Mouse (Mus musculus): ENCODE measurements around the gene Abca7. TPM values are rescaled to one million over a fixed set of nuclear protein-coding genes. Genes with fewer than 3 reads are reported as not detected.

Gene Abca7
- polyA plus RNA-seq, 1 experiment from 2014 or later: 4.1 TPM

- Histone ChIP-seq H3K4me1 (ENCODE audit: control insufficient read depth, insufficient read depth, low read length) (no peaks in the 10 kb centered on the region; the same call in 1 of the 2 replicates), H3K9ac (replicated peaks; ENCODE audit: low read length) (no peak overlapping the region), H3K27ac (replicated peaks; ENCODE audit: low read depth, low read length) (no peak overlapping the region), H3K9me3 (ENCODE audit: control insufficient read depth, low read length) (no peaks in the 10 kb centered on the region), H3K4me2 (ENCODE audit: low read length) (no peak overlapping the region), H3K36me3 (ENCODE audit: control insufficient read depth, insufficient read depth, low read length) (peaks cover 48% of the 10 kb centered on the region), H3K4me3 (replicated peaks; ENCODE audit: low read depth, low read length) (no peak overlapping the region), H3K27me3 (ENCODE audit: control insufficient read depth, insufficient read depth, low read length) (peaks cover 31% of the 10 kb centered on the region; the same call in 1 of the 2 replicates)
- WGBS: 12% methylated on average over 3 of the region's 3 CpGs
- DNase-seq (no peak), ATAC-seq (ENCODE audit: low FRiP score, low TSS enrichment) (no peak)
Observed at GRCm38 (mm10) chr10:79969124-79969568, 27.1 kb upstream of the Abca7 start.

- H3K4me3 ChIP-seq (replicated peaks; ENCODE audit: low read depth, low read length): peak within 1 kb of the TSS; percentile 22
- H3K4me1 ChIP-seq (ENCODE audit: control insufficient read depth, insufficient read depth, low read length): no peaks in the 10 kb centered on the region; the same call in 1 of the 2 replicates
- peaks cover 31% of the 10 kb centered on the region; the same call in 1 of the 2 replicates for H3K27me3 ChIP-seq (ENCODE audit: control insufficient read depth, insufficient read depth, low read length)
- no peaks in the 10 kb centered on the region for H3K9me3 ChIP-seq (ENCODE audit: control insufficient read depth, low read length)
- WGBS: 8% methylated on average over 47 of the region's 47 CpGs
- 0 out of 2 replicates have a peak within 1 kb of the TSS, but pooled peaks have one; percentile 6 for H3K9ac ChIP-seq (replicated peaks; ENCODE audit: low read length)
- peaks cover 42% of the 10 kb centered on the region for H3K36me3 ChIP-seq (ENCODE audit: control insufficient read depth, insufficient read depth, low read length)
- no peak for DNase-seq
- H3K4me2 ChIP-seq (ENCODE audit: low read length): peak within 1 kb of the TSS; percentile 48
- ATAC-seq (ENCODE audit: low FRiP score, low TSS enrichment): no peak
- no peak within 1 kb of the TSS for H3K27ac ChIP-seq (replicated peaks; ENCODE audit: low read depth, low read length)
Observed at GRCm38 (mm10) chr10:79970415-79971182, 25.7 kb upstream of the Abca7 start, which contains the start of gene Grin3b. Grin3b (plus strand) TSS chr10:79970715.

GRCm38 (mm10) chr10:79971183-79971497 lies 25.2 kb upstream of the Abca7 start:
- peaks cover 31% of the 10 kb centered on the region; the same call in 1 of the 2 replicates for H3K27me3 ChIP-seq (ENCODE audit: control insufficient read depth, insufficient read depth, low read length)
- ATAC-seq (ENCODE audit: low FRiP score, low TSS enrichment) (no peak), DNase-seq (no peak)
- peaks cover 42% of the 10 kb centered on the region for H3K36me3 ChIP-seq (ENCODE audit: control insufficient read depth, insufficient read depth, low read length)
- H3K9ac ChIP-seq (replicated peaks; ENCODE audit: low read length): 0 out of 2 replicates have a peak overlapping the region, but pooled peaks have one; percentile 6
- no peak overlapping the region for H3K27ac ChIP-seq (replicated peaks; ENCODE audit: low read depth, low read length)
- H3K4me3 ChIP-seq (replicated peaks; ENCODE audit: low read depth, low read length): peak overlapping the region; percentile 22
- WGBS: 4% methylated on average over 21 of the region's 21 CpGs
- no peaks in the 10 kb centered on the region for H3K9me3 ChIP-seq (ENCODE audit: control insufficient read depth, low read length)
- peak overlapping the region; percentile 48 for H3K4me2 ChIP-seq (ENCODE audit: low read length)
- H3K4me1 ChIP-seq (ENCODE audit: control insufficient read depth, insufficient read depth, low read length): no peaks in the 10 kb centered on the region; the same call in 1 of the 2 replicates

- Histone ChIP-seq H3K27ac (replicated peaks; ENCODE audit: low read depth, low read length) (no peak overlapping the region), H3K9me3 (ENCODE audit: control insufficient read depth, low read length) (no peaks in the 10 kb centered on the region), H3K27me3 (ENCODE audit: control insufficient read depth, insufficient read depth, low read length) (peaks cover 31% of the 10 kb centered on the region; the same call in 1 of the 2 replicates), H3K4me2 (ENCODE audit: low read length) (no peak overlapping the region), H3K36me3 (ENCODE audit: control insufficient read depth, insufficient read depth, low read length) (peaks cover 42% of the 10 kb centered on the region), H3K9ac (replicated peaks; ENCODE audit: low read length) (no peak overlapping the region), H3K4me1 (ENCODE audit: control insufficient read depth, insufficient read depth, low read length) (no peaks in the 10 kb centered on the region; the same call in 1 of the 2 replicates), H3K4me3 (replicated peaks; ENCODE audit: low read depth, low read length) (no peak overlapping the region)
- DNase-seq (no peak), ATAC-seq (ENCODE audit: low FRiP score, low TSS enrichment) (no peak)
- WGBS: 69% methylated on average over 14 of the region's 14 CpGs
Observed at GRCm38 (mm10) chr10:79972831-79973230, 23.5 kb upstream of the Abca7 start.

DNA sequence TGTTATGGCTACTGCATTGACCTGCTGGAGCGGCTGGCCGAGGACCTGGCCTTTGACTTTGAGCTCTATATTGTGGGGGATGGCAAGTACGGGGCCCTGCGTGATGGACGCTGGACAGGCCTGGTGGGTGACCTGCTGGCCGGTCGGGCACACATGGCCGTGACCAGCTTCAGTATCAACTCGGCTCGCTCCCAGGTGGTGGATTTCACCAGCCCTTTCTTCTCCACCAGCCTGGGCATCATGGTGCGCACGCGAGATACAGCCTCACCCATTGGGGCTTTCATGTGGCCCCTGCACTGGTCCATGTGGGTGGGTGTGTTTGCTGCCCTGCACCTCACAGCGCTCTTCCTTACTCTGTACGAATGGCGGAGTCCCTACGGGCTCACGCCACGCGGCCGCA lies 22.2 kb upstream of the Abca7 start:
- DNase-seq (no peak), ATAC-seq (ENCODE audit: low FRiP score, low TSS enrichment) (no peak)
- no peak overlapping the region for H3K4me2 ChIP-seq (ENCODE audit: low read length)
- H3K9ac ChIP-seq (replicated peaks; ENCODE audit: low read length): no peak overlapping the region
- no peak overlapping the region for H3K4me3 ChIP-seq (replicated peaks; ENCODE audit: low read depth, low read length)
- H3K4me1 ChIP-seq (ENCODE audit: control insufficient read depth, insufficient read depth, low read length): no peaks in the 10 kb centered on the region; the same call in 1 of the 2 replicates
- H3K27ac ChIP-seq (replicated peaks; ENCODE audit: low read depth, low read length): no peak overlapping the region
- H3K36me3 ChIP-seq (ENCODE audit: control insufficient read depth, insufficient read depth, low read length): peaks cover 49% of the 10 kb centered on the region
- no peaks in the 10 kb centered on the region for H3K9me3 ChIP-seq (ENCODE audit: control insufficient read depth, low read length)
- WGBS: 88% methylated on average over 21 of the region's 21 CpGs
- H3K27me3 ChIP-seq (ENCODE audit: control insufficient read depth, insufficient read depth, low read length): peaks cover 28% of the 10 kb centered on the region; the same call in 1 of the 2 replicates

- 88% methylated on average over 8 of the region's 8 CpGs for WGBS
- no peak overlapping the region for H3K27ac ChIP-seq (replicated peaks; ENCODE audit: low read depth, low read length)
- H3K36me3 ChIP-seq (ENCODE audit: control insufficient read depth, insufficient read depth, low read length): peaks cover 53% of the 10 kb centered on the region
Observed at GRCm38 (mm10) chr10:79974668-79975067, 21.6 kb upstream of the Abca7 start.

GRCm38 (mm10) chr10:79976071-79976721 lies 20.1 kb upstream of the Abca7 start:
- Histone ChIP-seq H3K9me3 (ENCODE audit: control insufficient read depth, low read length) (no peaks in the 10 kb centered on the region), H3K4me1 (ENCODE audit: control insufficient read depth, insufficient read depth, low read length) (no peaks in the 10 kb centered on the region), H3K4me3 (replicated peaks; ENCODE audit: low read depth, low read length) (no peak overlapping the region), H3K27me3 (ENCODE audit: control insufficient read depth, insufficient read depth, low read length) (peaks cover 10% of the 10 kb centered on the region; the same call in 1 of the 2 replicates), H3K36me3 (ENCODE audit: control insufficient read depth, insufficient read depth, low read length) (peaks cover 53% of the 10 kb centered on the region), H3K9ac (replicated peaks; ENCODE audit: low read length) (no peak overlapping the region), H3K4me2 (ENCODE audit: low read length) (no peak overlapping the region), H3K27ac (replicated peaks; ENCODE audit: low read depth, low read length) (no peak overlapping the region)
- ATAC-seq (ENCODE audit: low FRiP score, low TSS enrichment): no peak
- no peak for DNase-seq
- WGBS: 84% methylated on average over 28 of the region's 28 CpGs

More at GRCm38 (mm10) chr10:79974668-79975067, 21.6 kb upstream of the Abca7 start:
- no peak overlapping the region for H3K4me3 ChIP-seq (replicated peaks; ENCODE audit: low read depth, low read length)
- H3K4me2 ChIP-seq (ENCODE audit: low read length): no peak overlapping the region
- no peaks in the 10 kb centered on the region; the same call in 1 of the 2 replicates for H3K4me1 ChIP-seq (ENCODE audit: control insufficient read depth, insufficient read depth, low read length)
- no peaks in the 10 kb centered on the region for H3K9me3 ChIP-seq (ENCODE audit: control insufficient read depth, low read length)
- H3K27me3 ChIP-seq (ENCODE audit: control insufficient read depth, insufficient read depth, low read length): peaks cover 25% of the 10 kb centered on the region; the same call in 1 of the 2 replicates
- no peak for DNase-seq
- H3K9ac ChIP-seq (replicated peaks; ENCODE audit: low read length): no peak overlapping the region
- no peak for ATAC-seq (ENCODE audit: low FRiP score, low TSS enrichment)

DNA sequence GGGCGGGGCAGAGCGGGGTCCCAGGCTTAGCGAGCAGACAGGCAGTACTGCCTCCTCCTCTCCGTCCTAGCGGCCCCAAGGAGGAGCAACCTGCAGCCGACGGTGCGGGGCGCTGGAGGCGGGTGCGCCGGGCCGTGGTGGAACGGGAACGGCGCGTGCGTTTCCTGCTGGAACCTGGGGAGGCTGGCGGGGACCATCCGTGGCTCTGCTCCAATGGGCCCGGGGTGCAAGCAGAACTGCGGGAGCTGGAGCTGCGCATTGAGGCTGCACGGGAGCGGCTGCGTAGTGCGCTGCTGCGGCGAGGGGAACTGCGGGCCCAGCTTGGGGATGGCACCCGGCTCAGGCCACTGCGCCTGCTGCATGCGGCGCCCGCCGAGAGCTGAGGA lies 19.6 kb upstream of the Abca7 start:
- H3K36me3 ChIP-seq (ENCODE audit: control insufficient read depth, insufficient read depth, low read length): peaks cover 53% of the 10 kb centered on the region
- no peaks in the 10 kb centered on the region; the same call in 1 of the 2 replicates for H3K4me1 ChIP-seq (ENCODE audit: control insufficient read depth, insufficient read depth, low read length)
- no peak for ATAC-seq (ENCODE audit: low FRiP score, low TSS enrichment)
- no peak overlapping the region for H3K27ac ChIP-seq (replicated peaks; ENCODE audit: low read depth, low read length)
- no peak overlapping the region for H3K4me2 ChIP-seq (ENCODE audit: low read length)
- H3K9me3 ChIP-seq (ENCODE audit: control insufficient read depth, low read length): no peaks in the 10 kb centered on the region
- H3K27me3 ChIP-seq (ENCODE audit: control insufficient read depth, insufficient read depth, low read length): peaks cover 5% of the 10 kb centered on the region; the same call in 1 of the 2 replicates
- no peak for DNase-seq
- WGBS: 68% methylated on average over 36 of the region's 36 CpGs
- H3K4me3 ChIP-seq (replicated peaks; ENCODE audit: low read depth, low read length): no peak overlapping the region
- H3K9ac ChIP-seq (replicated peaks; ENCODE audit: low read length): no peak overlapping the region
